Mouse (Mus musculus) olfactory bulb, adult 2 months (tissue): Measurements from ENCODE around the gene Ssxb3. TPM values are rescaled to one million over a fixed set of nuclear protein-coding genes. Genes with fewer than 3 reads are reported as not detected.
"Not testable (repeated sequence)": the region's sequence is repeated elsewhere in the genome, so short reads cannot be mapped to it uniquely, and the experiment has no call there.

Source experiments
- H3K27ac ChIP-seq: fragments of 200-500 bp; 2 replicates; pipeline ENCODE4 v1.5.1; 2012; ENCODE audit warnings: low read depth, low read length; ENCODE audit not compliant: insufficient read depth
- H3K4me1 ChIP-seq: fragments of 200-500 bp; 2 replicates; pipeline ENCODE4 v1.6.1; 2012; ENCODE audit warnings: low read length; ENCODE audit not compliant: control insufficient read depth, insufficient read depth
- H3K4me3 ChIP-seq: fragments of 200-500 bp; 2 replicates; pipeline ENCODE4 v1.5.1; 2012; ENCODE audit warnings: mild to moderate bottlenecking, low read depth, low read length, moderate library complexity; ENCODE audit not compliant: insufficient read depth
- WGBS: fragments of 180-500 bp; shearing (Covaris S2); methylation state at CpG from one replicate; pipeline ENCODE4 v1.1.7; 2018; 5-methylcytosine and 5-hydroxymethylcytosine counted together
- polyA plus RNA-seq: library from polyadenylated mRNA; stranded (reverse); fragments of >200 nt; gene quantifications from 2 replicates; pipeline ENCODE4 v1.2.4, GENCODE M21; 2012; ENCODE audit warnings: low replicate concordance; ENCODE audit not compliant: missing spikeins, insufficient read depth, insufficient read length

The Ssxb3 gene
- not detected in 2 replicates for polyA plus RNA-seq

GRCm38 (mm10) chrX:8591716-8592115 is at the start of gene Ssxb3:
Ssxb3 (minus strand) TSS chrX:8591816.
- not testable (repeated sequence) for H3K27ac ChIP-seq, H3K4me1 ChIP-seq, H3K4me3 ChIP-seq
- WGBS = 17% methylated on average over 1 of the region's 1 CpGs

- not testable (repeated sequence) for H3K4me3 ChIP-seq, H3K4me1 ChIP-seq, H3K27ac ChIP-seq
- WGBS = 67% methylated on average over 4 of the region's 4 CpGs
Measured at GRCm38 (mm10) chrX:8548155-8548554, 43.5 kb downstream of the Ssxb3 start, which contains the start of gene Ssxb6. Ssxb6 (minus strand) TSS chrX:8548255.

Other genes starting within 250 kb of the Ssxb3 start
- not detected in 2 replicates for gene Ssxb9, start 224.8 kb downstream of the Ssxb3 start, polyA plus RNA-seq
- not detected in 2 replicates for gene Ssxb1, start 178.5 kb downstream of the Ssxb3 start, polyA plus RNA-seq
- gene Ssxb2, start 130.1 kb downstream of the Ssxb3 start, polyA plus RNA-seq = not detected in 2 replicates
- not detected in 2 replicates for gene Gm14459, start 66.9 kb downstream of the Ssxb3 start, polyA plus RNA-seq
- gene Ssxb6, start 43.6 kb downstream of the Ssxb3 start, polyA plus RNA-seq = not detected in 2 replicates
- not detected in 2 replicates for gene Ssxb8, start 99.0 kb upstream of the Ssxb3 start, polyA plus RNA-seq
- not detected in 2 replicates for gene Ssx9, start 156.6 kb upstream of the Ssxb3 start, polyA plus RNA-seq
- gene Ssxb5, start 211.9 kb upstream of the Ssxb3 start, polyA plus RNA-seq = not detected in 2 replicates